Mouse (Mus musculus) CH12.LX (cell line): ENCODE results near the gene Csnk1g1. TPM values are rescaled to one million over a fixed set of nuclear protein-coding genes. Genes with fewer than 3 reads are reported as not detected.

Experiments used
- DNase-seq: peaks from one replicate; pipeline ENCODE4 v3.0.0-alpha.2; 2013; ENCODE audit errors: extremely low read depth
- H3K27ac ChIP-seq: 2 replicates; pipeline ENCODE4 v1.5.1; 2012; ENCODE audit warnings: low read depth, mild to moderate bottlenecking, control low read depth, moderate library complexity; ENCODE audit not compliant: insufficient read depth
- H3K27me3 ChIP-seq: replicated peaks from 2 replicates; pipeline ENCODE3; 2012; ENCODE audit warnings: inconsistent platforms
- H3K36me3 ChIP-seq, 2 experiments: replicated peaks in 1 of 2; 2 replicates each; pipeline versions ENCODE3 to v1.6.1; 2012; ENCODE audit warnings: inconsistent platforms in 1 of 2, low read length in 1 of 2, mild to moderate bottlenecking in 1 of 2, mixed read lengths in 1 of 2, moderate library complexity in 1 of 2; ENCODE audit not compliant: control insufficient read depth in 1 of 2, insufficient read depth in 1 of 2
- H3K4me1 ChIP-seq, 2 experiments: 2 replicates each; pipeline ENCODE4 v1.6.1; 2012; ENCODE audit warnings: inconsistent platforms in 1 of 2, moderate library complexity in 1 of 2; ENCODE audit not compliant: insufficient read depth in 2 of 2, control insufficient read depth in 1 of 2
- H3K4me2 ChIP-seq: 2 replicates; pipeline ENCODE4 v1.6.1; 2012; ENCODE audit warnings: low read depth, mild to moderate bottlenecking, control low read depth; ENCODE audit not compliant: poor library complexity, insufficient read depth, severe bottlenecking
- H3K4me3 ChIP-seq, 3 experiments: fragments of 150-350 bp in 1 of 3; sonication (generic) in 1 of 3; replicated peaks in 1 of 3; 2 replicates each; pipeline versions ENCODE3 to v1.5.1; 2011 to 2012; ENCODE audit warnings: low read depth in 2 of 3, low read length in 2 of 3, mild to moderate bottlenecking in 2 of 3, moderate library complexity in 2 of 3, control low read depth in 1 of 3, improper control_type of control experiment in 1 of 3, inconsistent platforms in 1 of 3, mixed read lengths in 1 of 3; ENCODE audit not compliant: poor library complexity in 1 of 3
- H3K79me2 ChIP-seq: replicated peaks from 2 replicates; pipeline ENCODE4 v1.6.1; 2012; ENCODE audit warnings: mild to moderate bottlenecking, moderate library complexity; ENCODE audit not compliant: control insufficient read depth, poor library complexity, insufficient read depth, severe bottlenecking; ENCODE audit errors: extremely low read depth
- H3K9ac ChIP-seq: 2 replicates; pipeline ENCODE4 v1.6.1; 2012; ENCODE audit warnings: low read depth, mild to moderate bottlenecking, control low read depth, moderate library complexity; ENCODE audit not compliant: insufficient read depth
- H3K9me3 ChIP-seq: replicated peaks from 2 replicates; pipeline ENCODE3; 2012; ENCODE audit warnings: low read length, inconsistent platforms, mixed read lengths
- BHLHE40 ChIP-seq: IDR thresholded peaks from 2 replicates; pipeline ENCODE4 v1.6.1; 2011; ENCODE audit warnings: mild to moderate bottlenecking, low read depth, low read length, improper control_type of control experiment
- CTCF ChIP-seq, 2 experiments: IDR thresholded peaks in 1 of 2; conservative IDR thresholded peaks in 1 of 2; 2 replicates each; pipeline ENCODE4 v1.5.1; 2011 to 2012; ENCODE audit warnings: low read depth in 2 of 2, low read length in 2 of 2, improper control_type of control experiment in 1 of 2, inconsistent platforms in 1 of 2, mild to moderate bottlenecking in 1 of 2, moderate library complexity in 1 of 2
- EP300 ChIP-seq: IDR thresholded peaks from 2 replicates; pipeline ENCODE4 v1.6.1; 2011; ENCODE audit warnings: low read length, improper control_type of control experiment
- KAT2A ChIP-seq: IDR thresholded peaks from 2 replicates; pipeline ENCODE4 v1.6.1; 2012; ENCODE audit warnings: low read length, improper control_type of control experiment, inconsistent platforms; ENCODE audit not compliant: insufficient replicate concordance
- MAFK ChIP-seq: IDR thresholded peaks from 2 replicates; pipeline ENCODE4 v1.6.1; 2011; ENCODE audit warnings: low read length, improper control_type of control experiment; ENCODE audit not compliant: insufficient replicate concordance
- MEF2A ChIP-seq: IDR thresholded peaks from 2 replicates; pipeline ENCODE4 v1.6.1; 2014; ENCODE audit warnings: low read depth, mild to moderate bottlenecking, inconsistent platforms, low read length, improper control_type of control experiment, borderline replicate concordance
- MXI1 ChIP-seq: IDR thresholded peaks from 2 replicates; pipeline ENCODE4 v1.6.1; 2011; ENCODE audit warnings: mild to moderate bottlenecking, low read depth, low read length, improper control_type of control experiment
- MYC ChIP-seq: IDR thresholded peaks from 2 replicates; pipeline ENCODE4 v1.6.1; 2011; ENCODE audit warnings: low read depth, mild to moderate bottlenecking, improper control_type of control experiment, low read length
- POLR2A ChIP-seq: IDR thresholded peaks from 2 replicates; pipeline ENCODE4 v1.6.1; 2011; ENCODE audit warnings: low read depth, mild to moderate bottlenecking, improper control_type of control experiment, low read length
- RAD21 ChIP-seq: IDR thresholded peaks from 2 replicates; pipeline ENCODE4 v1.6.1; 2011; ENCODE audit warnings: low read depth, mild to moderate bottlenecking, low read length, improper control_type of control experiment, moderate library complexity
- RCOR1 ChIP-seq: conservative IDR thresholded peaks from 2 replicates; pipeline ENCODE4 v1.6.1; 2012; ENCODE audit warnings: low read depth, mild to moderate bottlenecking, inconsistent platforms, low read length, improper control_type of control experiment
- SIN3A ChIP-seq: IDR thresholded peaks from 2 replicates; pipeline ENCODE4 v1.6.1; 2012; ENCODE audit warnings: low read length, improper control_type of control experiment, inconsistent platforms
- SMC3 ChIP-seq: IDR thresholded peaks from 2 replicates; pipeline ENCODE4 v1.6.1; 2011; ENCODE audit warnings: low read depth, low read length, improper control_type of control experiment
- TCF12 ChIP-seq: IDR thresholded peaks from 2 replicates; pipeline ENCODE4 v1.6.1; 2014; ENCODE audit warnings: low read depth, mild to moderate bottlenecking, inconsistent platforms, low read length, improper control_type of control experiment
- ZC3H11A ChIP-seq: IDR thresholded peaks from 2 replicates; pipeline ENCODE4 v1.6.1; 2012; ENCODE audit warnings: low read depth, mild to moderate bottlenecking, inconsistent platforms, low read length, improper control_type of control experiment
- ZMIZ1 ChIP-seq: IDR thresholded peaks from 2 replicates; pipeline ENCODE4 v1.6.1; 2012; ENCODE audit warnings: low read depth, mild to moderate bottlenecking, inconsistent platforms, low read length, improper control_type of control experiment
- dilution Hi-C: fragments of 300-500 bp; cut with MboI; formaldehyde crosslinking; loops from 2 replicates; pipeline ENCODE4 v1.14.3; 2020; ENCODE audit warnings: low sequenced_read_pairs; ENCODE audit not compliant: extremely low pct_unique_long_range_greater_than_20kb, extremely low pct_ligation_motif_present
- in situ Hi-C: fragments of 300-500 bp; cut with MboI; formaldehyde crosslinking; loops from 3 replicates; pipeline ENCODE4 v1.14.3; 2019; ENCODE audit warnings: low sequenced_read_pairs, low pct_ligation_motif_present, low pct_unique_long_range_greater_than_20kb, mixed read lengths
- polyA plus RNA-seq: library from polyadenylated mRNA; unstranded; fragments of >175 nt; gene quantifications from 2 replicates; pipeline ENCODE4 v1.2.1, GENCODE M21; 2012; ENCODE audit warnings: low read depth; ENCODE audit not compliant: insufficient read length
- total RNA-seq, 2 experiments: library from RNA; depleted of rRNA; stranded (reverse); fragments of 300-350 nt in 1 of 2; fragments of >200 nt in 1 of 2; gene quantifications; 2 replicates each; pipeline ENCODE4 v1.2.3; 2012 to 2014

Csnk1g1 gene
- total and polyA plus RNA-seq, 3 experiments, result 11.7 to 16.0 (median 12.3) TPM

DNA sequence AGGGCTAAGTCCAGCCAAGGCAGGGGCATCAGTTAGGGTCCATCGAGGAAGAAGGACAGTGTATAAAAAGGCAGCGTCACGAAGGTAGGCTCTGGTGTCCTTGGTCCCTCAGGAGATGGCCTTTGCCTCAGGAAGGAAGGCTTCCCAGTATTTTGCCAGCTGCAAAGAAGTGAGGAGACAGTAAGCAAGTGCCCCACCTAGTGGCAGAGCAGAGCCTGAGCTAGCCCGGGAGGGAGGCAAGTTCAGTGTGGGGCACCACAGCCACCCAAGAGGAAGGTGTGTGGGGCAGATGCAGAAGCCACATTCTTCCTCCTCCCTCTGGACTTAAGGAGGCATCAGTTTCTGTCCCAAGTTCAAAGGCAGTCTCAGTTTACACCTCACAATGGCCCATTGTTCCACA, 179.7 kb downstream of the Csnk1g1 start:
- peaks cover 58 to 84% of the 10 kb centered on the region in 2 experiments for H3K36me3 ChIP-seq
- no peak for TF ChIP-seq MAFK
- TF ChIP-seq RAD21, result peak; percentile 68
- TF ChIP-seq RCOR1, result no peak
- peak; percentile 81 for TF ChIP-seq SMC3
- peak; percentile 50 to 78 for TF ChIP-seq CTCF (conservative IDR thresholded peaks at IDR 0.05 in 1 of 2, IDR thresholded peaks at IDR 0.05 in 1 of 2; ENCODE audit: low read depth in 2 of 2, low read length in 2 of 2)
- no peaks in the 10 kb centered on the region for H3K79me2 ChIP-seq
- no peak overlapping the region for H3K27ac ChIP-seq
- H3K4me3 ChIP-seq, result no peak overlapping the region
- dilution Hi-C loops, result no loop called here
- in situ Hi-C loops, result no loop called here
- no peaks in the 10 kb centered on the region for H3K9me3 ChIP-seq
- DNase-seq, result peak; percentile 40
- no peak overlapping the region for H3K9ac ChIP-seq
- no peaks in the 10 kb centered on the region for H3K27me3 ChIP-seq
- peaks cover 0 to 9% of the 10 kb centered on the region in 2 experiments; a peak in 2 of 4 replicates for H3K4me1 ChIP-seq
- H3K4me2 ChIP-seq, result no peak overlapping the region

- Histone ChIP-seq H3K79me2 (no peaks in the 10 kb centered on the region), H3K9me3 (no peaks in the 10 kb centered on the region), H3K9ac (no peak overlapping the region), H3K4me1 (peaks cover 0 to 9% of the 10 kb centered on the region in 2 experiments; a peak in 2 of 4 replicates), H3K36me3 (peaks cover 76 to 96% of the 10 kb centered on the region in 2 experiments), H3K4me3 (no peak overlapping the region), H3K27ac (no peak overlapping the region), H3K27me3 (no peaks in the 10 kb centered on the region), H3K4me2 (no peak overlapping the region)
- DNase-seq, result no peak
- in situ Hi-C loops (no loop called here), dilution Hi-C loops (no loop called here)
- TF ChIP-seq MEF2A, result no peak
- TF ChIP-seq EP300, result no peak
- no peak for TF ChIP-seq POLR2A
- TF ChIP-seq KAT2A, result no peak
These were observed 182.0 kb downstream of the Csnk1g1 start for GRCm38 (mm10) chr9:66090593-66091244.

DNA sequence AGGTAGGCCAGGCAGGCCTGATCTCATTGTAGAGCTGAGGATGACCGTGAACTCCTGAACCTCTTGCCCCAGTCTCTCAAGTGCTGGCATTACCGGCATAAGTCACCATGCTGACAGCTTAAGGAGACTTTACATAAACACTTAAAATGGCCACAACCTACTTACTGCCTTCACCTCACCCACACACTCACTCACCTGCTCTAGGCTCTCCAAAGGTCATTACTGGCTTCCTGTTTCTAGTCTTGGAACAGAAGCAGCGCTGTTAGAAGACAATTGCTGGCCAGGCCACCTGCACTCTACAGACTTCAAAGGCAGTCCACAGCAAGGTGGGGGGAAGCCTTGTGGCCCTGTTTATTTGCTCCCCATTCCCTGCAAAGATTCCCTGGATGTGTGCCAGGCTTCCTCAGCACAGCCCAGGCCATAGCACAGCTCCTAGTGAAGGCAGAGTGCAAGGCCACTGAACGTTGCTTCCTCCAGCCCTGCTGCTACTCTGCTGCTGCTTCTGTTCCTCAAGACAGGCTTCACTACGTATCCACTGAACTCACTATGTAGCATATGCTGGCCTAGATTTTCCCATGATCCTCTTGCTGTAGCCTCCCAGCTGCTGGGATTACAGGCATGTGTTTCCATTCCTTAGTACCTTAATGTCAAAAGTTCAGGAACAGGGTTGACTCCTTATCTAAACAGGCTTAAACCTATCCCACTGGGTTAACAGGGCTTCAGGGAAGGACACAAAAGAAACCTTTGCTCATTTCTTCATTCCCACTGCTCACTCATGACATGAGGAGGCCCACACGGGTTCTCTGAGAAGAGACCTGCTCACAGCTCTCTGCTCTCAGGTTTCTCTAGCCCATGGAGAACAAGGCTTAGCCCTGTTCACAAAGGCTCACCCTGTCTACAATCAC, 182.9 kb downstream of the Csnk1g1 start:
- H3K4me1 ChIP-seq, result peaks cover 0 to 9% of the 10 kb centered on the region in 2 experiments; a peak in 2 of 4 replicates
- no peak overlapping the region for H3K4me2 ChIP-seq
- no peaks in the 10 kb centered on the region for H3K27me3 ChIP-seq
- no peak for DNase-seq
- dilution Hi-C loops (no loop called here), in situ Hi-C loops (no loop called here)
- H3K79me2 ChIP-seq, result no peaks in the 10 kb centered on the region
- H3K4me3 ChIP-seq, result no peak overlapping the region
- H3K27ac ChIP-seq, result no peak overlapping the region
- no peak overlapping the region for H3K9ac ChIP-seq
- TF ChIP-seq TCF12 (no peak), BHLHE40 (no peak), CTCF (conservative IDR thresholded peaks at IDR 0.05 in 1 of 2, IDR thresholded peaks at IDR 0.05 in 1 of 2; ENCODE audit: low read depth in 2 of 2, low read length in 2 of 2) (no peak), KAT2A (no peak), RAD21 (no peak), SIN3A (no peak), ZMIZ1 (no peak), MXI1 (no peak), POLR2A (no peak), ZC3H11A (no peak), RCOR1 (no peak), MYC (no peak)
- peaks cover 81 to 98% of the 10 kb centered on the region in 2 experiments for H3K36me3 ChIP-seq
- no peaks in the 10 kb centered on the region for H3K9me3 ChIP-seq
